Mouse (Mus musculus): Measurements from ENCODE around the gene Kcnip1. TPM values are rescaled to one million over a fixed set of nuclear protein-coding genes. Genes with fewer than 3 reads are reported as not detected.
A peak's percentile ranks its signal among the peaks of the same experiment; 100 is the strongest.

Kcnip1 gene
- total RNA-seq, 2 experiments from 2014 or later, result 0.11 TPM; not detected in 1

- intact Hi-C loops (cut with DNase I), result no loop called here
- peak; percentile 42 to 75 for DNase-seq
Observed at GRCm38 (mm10) chr11:33721297-33721696, 271.7 kb downstream of the Kcnip1 start.

- intact Hi-C loops (cut with DNase I), result no loop called here
- no peak for DNase-seq
Observed at GRCm38 (mm10) chr11:33706777-33707176, 286.2 kb downstream of the Kcnip1 start.

GRCm38 (mm10) chr11:33701958-33702459 is 290.9 kb downstream of the Kcnip1 start:
- no peak for DNase-seq
- intact Hi-C loops (cut with DNase I), result no loop called here

GRCm38 (mm10) chr11:33701236-33701957 is 291.6 kb downstream of the Kcnip1 start:
- DNase-seq, result no peak
- intact Hi-C loops (cut with DNase I), result no loop called here

GRCm38 (mm10) chr11:33700725-33701124 is 292.2 kb downstream of the Kcnip1 start:
- intact Hi-C loops (cut with DNase I), result no loop called here
- DNase-seq, result no peak

- no peak for DNase-seq
- intact Hi-C loops (cut with DNase I), result no loop called here
Observed at GRCm38 (mm10) chr11:33690181-33690580, 302.8 kb downstream of the Kcnip1 start.

DNA sequence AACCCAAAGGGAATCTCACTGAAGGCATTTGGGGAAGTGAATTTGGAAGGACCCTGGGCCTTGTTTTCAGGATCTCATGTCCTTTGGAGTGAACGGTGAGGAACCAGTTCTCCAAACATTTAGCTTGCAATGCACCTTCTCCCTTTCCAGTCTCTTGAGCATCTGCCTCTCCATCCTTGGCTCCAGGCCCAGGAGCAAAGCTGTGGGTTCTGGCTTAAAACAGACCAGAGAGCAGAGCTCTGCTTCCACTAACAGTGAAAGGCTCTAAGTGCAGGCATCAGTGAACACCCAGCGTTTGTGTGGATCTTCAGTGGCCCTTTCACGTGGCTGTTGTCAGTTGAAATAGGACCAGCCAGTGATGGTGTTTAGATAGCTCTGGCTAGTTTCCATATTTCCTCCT is 307.0 kb downstream of the Kcnip1 start:
- intact Hi-C loops (cut with DNase I), result no loop called here
- DNase-seq, result no peak

DNA sequence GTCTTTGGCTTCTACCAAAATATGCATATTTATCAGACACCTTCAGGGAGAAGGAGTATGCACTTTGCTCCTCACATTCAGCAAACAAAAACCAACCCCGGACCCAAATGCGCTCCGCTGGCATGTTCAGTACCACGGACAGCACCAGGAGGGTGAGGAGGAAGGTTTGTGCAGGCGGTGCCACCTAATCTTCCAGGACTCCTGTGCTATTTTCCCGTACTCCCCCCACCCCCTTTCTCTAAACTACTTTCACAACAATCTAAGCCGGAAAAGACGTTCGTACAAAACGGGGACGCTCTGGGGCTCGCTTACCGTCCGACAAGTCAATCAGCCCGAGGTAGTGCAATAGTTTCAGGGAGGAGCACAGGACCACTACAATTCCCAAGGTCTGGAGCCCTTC is 312.8 kb downstream of the Kcnip1 start:
- intact Hi-C loops (cut with DNase I), result no loop called here

DNA sequence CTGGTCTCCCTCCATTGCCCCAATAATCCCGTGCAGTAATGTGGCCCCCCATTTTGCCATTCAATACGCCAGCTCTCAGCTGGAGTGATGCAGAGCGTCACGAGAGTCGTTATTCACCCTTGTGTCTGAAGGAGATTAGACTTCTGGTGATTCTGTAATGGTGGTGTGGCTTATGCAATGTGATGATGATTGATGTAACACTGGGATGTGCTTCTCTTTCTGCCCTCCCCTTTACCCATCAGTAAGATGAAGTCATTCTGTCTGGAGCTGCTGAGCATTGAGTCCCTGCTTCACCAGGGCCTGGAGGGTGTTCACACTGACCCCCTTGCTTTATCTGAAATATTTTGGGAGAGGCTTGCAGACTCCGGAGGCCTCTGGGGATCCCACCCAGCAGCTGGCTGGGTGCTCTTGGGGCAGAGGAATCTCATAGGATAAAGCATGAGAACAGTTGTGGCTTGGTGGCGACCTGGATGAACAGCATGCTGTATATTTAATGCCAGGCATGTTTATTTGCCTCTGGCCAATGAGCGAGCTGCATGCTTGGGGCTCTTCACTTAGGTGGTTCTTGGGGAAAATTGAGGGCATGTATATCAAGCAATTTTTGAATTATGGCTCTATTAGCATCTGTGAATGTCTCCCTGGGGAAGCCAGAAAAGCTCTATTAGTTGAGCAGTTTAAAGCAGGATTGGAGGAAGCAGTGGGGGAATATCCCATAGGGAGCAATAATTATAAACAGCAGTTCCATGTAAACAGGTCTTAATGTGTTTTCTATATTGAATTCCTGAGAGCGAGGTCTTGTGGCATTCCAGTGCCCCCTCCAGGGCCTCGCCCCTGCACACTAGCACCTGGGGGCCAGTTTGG is 322.6 kb downstream of the Kcnip1 start:
- no peak for DNase-seq
- intact Hi-C loops (cut with DNase I), result no loop called here

More for the DNA sequence above, 312.8 kb downstream of the Kcnip1 start:
- peak; percentile 29 to 31 for DNase-seq

- intact Hi-C loops (cut with DNase I), result no loop called here
- DNase-seq, result no peak
Observed at GRCm38 (mm10) chr11:33668376-33668775, 324.6 kb downstream of the Kcnip1 start.

- intact Hi-C loops (cut with DNase I), result no loop called here
Observed at GRCm38 (mm10) chr11:33663599-33663998, 329.4 kb downstream of the Kcnip1 start.

DNA sequence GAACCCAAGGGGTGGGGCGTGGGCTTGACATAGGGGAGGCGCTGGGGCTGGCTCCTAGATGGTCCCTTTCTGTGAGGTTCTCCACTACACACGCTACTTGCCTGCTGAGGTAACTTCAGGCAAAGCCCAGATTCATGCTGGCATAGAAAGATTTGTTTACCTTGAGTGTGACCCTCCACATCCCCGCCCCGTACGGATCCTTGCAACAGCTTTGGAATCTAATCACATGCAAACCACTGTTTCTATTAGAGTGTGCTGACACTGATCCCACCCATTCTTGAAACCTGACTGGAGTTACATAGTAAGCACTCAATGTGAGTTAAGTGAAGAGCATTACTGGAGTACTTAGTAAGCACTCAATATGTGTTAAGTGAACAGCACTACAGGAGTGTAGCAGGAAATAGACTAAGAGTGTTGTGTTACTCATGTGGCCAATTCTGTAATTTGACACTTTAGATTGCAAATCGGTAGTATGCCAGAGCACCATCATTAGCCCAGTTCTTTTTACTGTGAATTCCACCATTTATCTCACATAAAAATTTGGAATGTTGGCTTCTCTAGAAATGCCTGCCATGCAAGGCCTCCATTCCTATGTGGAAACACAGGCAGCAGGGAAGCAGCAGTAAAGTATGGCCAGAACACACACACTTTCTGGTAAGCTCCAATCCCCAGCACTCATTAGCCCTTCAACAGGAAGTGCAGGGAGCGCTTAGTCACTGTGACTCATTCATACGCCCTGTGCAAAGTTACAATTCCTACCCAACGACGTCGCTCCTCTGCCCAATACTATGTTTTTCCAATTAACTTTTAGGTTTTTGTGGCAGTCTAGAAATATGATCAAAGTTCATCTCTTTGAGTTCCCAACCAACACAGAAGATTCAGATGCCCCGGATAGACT is 332.7 kb downstream of the Kcnip1 start:
- intact Hi-C loops (cut with DNase I), result no loop called here
- DNase-seq, result no peak

More at GRCm38 (mm10) chr11:33663599-33663998, 329.4 kb downstream of the Kcnip1 start:
- DNase-seq, result no peak

- intact Hi-C loops (cut with DNase I), result no loop called here
- no peak for DNase-seq
Observed at GRCm38 (mm10) chr11:33655861-33656593, 336.9 kb downstream of the Kcnip1 start.

DNA sequence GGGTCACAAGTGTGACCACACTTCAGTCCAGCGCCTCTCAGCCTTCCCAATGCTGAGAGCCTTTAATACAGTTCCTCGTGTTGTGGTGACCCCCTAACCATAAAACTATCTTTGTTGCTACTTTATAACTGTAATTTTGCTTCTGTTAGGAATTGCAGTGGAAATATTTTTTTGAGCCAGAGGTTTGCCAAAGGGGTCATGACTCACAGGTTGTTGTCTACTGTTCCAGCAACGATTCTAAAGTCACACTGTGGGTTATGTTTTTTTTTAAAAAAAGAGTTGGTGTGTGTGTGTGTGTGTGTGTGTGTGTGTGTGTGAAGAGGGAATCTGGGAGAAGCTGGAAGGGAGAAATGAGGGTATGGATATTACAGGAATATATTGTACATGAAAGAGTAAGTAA is 337.7 kb downstream of the Kcnip1 start:
- no peak for DNase-seq
- intact Hi-C loops (cut with DNase I), result no loop called here

GRCm38 (mm10) chr11:33654485-33654884 is 338.5 kb downstream of the Kcnip1 start:
- DNase-seq, result no peak
- intact Hi-C loops (cut with DNase I), result no loop called here

DNA sequence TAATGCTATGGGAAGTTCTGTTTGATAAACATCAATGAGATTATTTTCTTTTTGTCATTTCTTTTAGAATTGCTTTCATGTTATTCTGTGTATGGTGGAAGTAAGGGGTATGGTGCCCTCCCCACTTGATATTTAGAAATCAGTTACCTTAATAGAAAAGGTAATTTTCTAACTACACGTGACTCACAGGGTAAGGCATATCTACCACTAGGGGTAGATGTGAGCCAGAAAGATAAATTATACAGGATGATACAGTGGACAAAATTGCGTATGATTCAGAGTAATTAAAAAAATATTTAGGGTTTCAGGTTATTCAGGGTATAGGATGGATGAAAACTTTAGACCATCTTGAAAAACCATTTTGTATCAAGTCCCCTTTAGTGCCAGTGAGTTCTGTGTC is 343.6 kb downstream of the Kcnip1 start:
- intact Hi-C loops (cut with DNase I), result no loop called here
- DNase-seq, result no peak

DNA sequence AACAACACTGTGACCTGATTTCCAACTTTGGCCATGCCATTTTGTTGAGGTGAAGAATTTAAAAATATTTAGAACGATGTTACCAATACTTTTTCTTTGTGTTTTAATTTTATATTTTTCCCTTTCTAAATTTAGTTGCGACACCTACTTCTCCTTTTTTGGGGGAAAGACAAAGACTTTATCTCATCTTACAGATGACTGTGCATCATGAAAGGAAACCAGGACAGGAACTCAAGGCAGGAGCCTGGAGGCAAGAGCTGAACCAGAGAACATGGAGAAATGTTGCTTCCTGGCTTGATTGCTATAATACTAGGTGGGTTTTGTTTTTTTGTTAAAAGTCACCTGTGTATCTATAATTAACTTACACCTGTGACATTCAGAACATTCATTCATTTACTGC is 355.8 kb downstream of the Kcnip1 start:
- DNase-seq, result no peak
- intact Hi-C loops (cut with DNase I), result no loop called here

- intact Hi-C loops (cut with DNase I), result no loop called here
Observed at GRCm38 (mm10) chr11:33627136-33627742, 365.7 kb downstream of the Kcnip1 start.

GRCm38 (mm10) chr11:33614218-33614617 is 378.7 kb downstream of the Kcnip1 start:
- intact Hi-C loops (cut with DNase I), result loop anchor here (1.0 to 5.0 kb wide), 2 partner anchors 317 to 438 kb away; no protein-coding TSS in a partner anchor
- DNase-seq, result peak; percentile 64 to 69

More at GRCm38 (mm10) chr11:33627136-33627742, 365.7 kb downstream of the Kcnip1 start:
- no peak for DNase-seq

Measured in heart, postnatal 36 days (tissue).